Mouse (Mus musculus): ENCODE results near the gene Bdnf. TPM values are rescaled to one million over a fixed set of nuclear protein-coding genes. Genes with fewer than 3 reads are reported as not detected.

The Bdnf gene
- total and polyA plus RNA-seq, 3 experiments: 0.04 TPM; not detected in 2

DNA sequence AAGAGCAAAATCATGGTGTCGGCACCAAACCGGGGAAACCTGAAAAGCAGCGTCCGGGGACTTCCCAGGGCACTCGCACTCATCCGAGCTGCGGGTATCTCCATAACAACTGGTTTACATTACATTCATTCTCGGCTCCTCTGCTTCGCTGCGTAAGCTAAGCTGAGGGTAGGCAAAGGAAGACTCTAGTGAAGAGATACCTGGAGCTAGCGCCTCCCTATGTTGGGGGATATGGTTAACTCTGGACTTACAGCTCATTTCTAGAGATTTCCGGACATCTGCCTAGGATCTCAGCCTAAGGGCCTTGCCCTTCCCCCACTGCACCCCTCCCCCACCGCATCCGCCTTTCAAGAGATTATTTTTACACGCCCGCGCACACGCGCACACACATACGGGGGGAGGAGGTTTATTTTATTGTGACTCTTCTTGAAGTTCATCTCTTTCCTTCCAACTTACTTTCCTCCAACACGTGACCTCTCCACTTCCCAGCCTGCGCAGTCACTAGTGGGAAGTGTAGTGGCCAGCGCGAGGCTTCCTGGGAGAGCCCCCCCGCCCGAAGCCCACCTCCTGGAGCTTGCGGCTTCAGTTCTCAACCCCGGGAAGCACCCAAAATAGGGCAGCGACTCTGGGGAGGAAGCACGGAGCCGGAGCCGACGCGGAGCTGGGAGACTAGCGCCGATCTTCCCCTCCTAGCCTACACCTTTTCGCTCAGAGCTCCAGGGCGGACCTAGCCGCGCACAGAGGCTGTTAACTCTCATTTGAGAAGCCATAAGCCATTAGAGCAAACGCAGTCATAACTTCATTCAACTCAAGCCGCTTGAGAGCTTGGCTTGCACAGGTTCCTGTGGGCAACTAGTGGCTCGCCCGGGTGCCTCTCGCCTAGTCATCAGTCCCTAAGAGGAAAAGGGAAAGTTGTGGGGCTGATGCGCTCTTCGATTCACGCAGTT, 718 bp upstream of the Bdnf start:
- H3K9ac ChIP-seq (ENCODE audit: insufficient read depth, low read depth): no peak overlapping the region
- no peak overlapping the region for H3K4me3 ChIP-seq (replicated peaks in 1 of 3; ENCODE audit: low read depth in 2 of 3, low read length in 2 of 3, poor library complexity in 1 of 3)
- no peaks in the 10 kb centered on the region for H3K4me1 ChIP-seq (ENCODE audit: control insufficient read depth in 1 of 2, insufficient read depth in 2 of 2)
- H3K79me2 ChIP-seq (replicated peaks; ENCODE audit: control insufficient read depth, extremely low read depth, insufficient read depth, poor library complexity, severe bottlenecking): no peaks in the 10 kb centered on the region
- TF ChIP-seq E2F4 (IDR thresholded peaks at IDR 0.05; ENCODE audit: insufficient replicate concordance, low read depth, low read length) (no peak), CHD2 (IDR thresholded peaks at IDR 0.05; ENCODE audit: low read length) (no peak), MAFK (IDR thresholded peaks at IDR 0.05; ENCODE audit: insufficient replicate concordance, low read length) (no peak), UBTF (IDR thresholded peaks at IDR 0.05; ENCODE audit: low read depth, low read length) (no peak), MAZ (IDR thresholded peaks at IDR 0.05; ENCODE audit: low read depth, low read length) (no peak), ZKSCAN1 (IDR thresholded peaks at IDR 0.05; ENCODE audit: borderline replicate concordance, low read depth, low read length) (no peak), CHD1 (IDR thresholded peaks at IDR 0.05; ENCODE audit: low read depth, low read length) (no peak), RAD21 (IDR thresholded peaks at IDR 0.05; ENCODE audit: low read depth, low read length) (no peak), TBP (conservative IDR thresholded peaks at IDR 0.05; ENCODE audit: low read depth, low read length) (no peak), JUND (conservative IDR thresholded peaks at IDR 0.05; ENCODE audit: low read depth, low read length) (no peak), MEF2A (IDR thresholded peaks at IDR 0.05; ENCODE audit: borderline replicate concordance, low read depth, low read length) (no peak), BHLHE40 (IDR thresholded peaks at IDR 0.05; ENCODE audit: low read depth, low read length) (no peak), POLR2AphosphoS2 (IDR thresholded peaks at IDR 0.05; ENCODE audit: low read depth, low read length) (no peak), PAX5 (IDR thresholded peaks at IDR 0.05; ENCODE audit: low read length) (no peak), MXI1 (IDR thresholded peaks at IDR 0.05; ENCODE audit: low read depth, low read length) (no peak), KAT2A (IDR thresholded peaks at IDR 0.05; ENCODE audit: insufficient replicate concordance, low read length) (no peak)
- H3K27ac ChIP-seq (ENCODE audit: insufficient read depth, low read depth): no peak overlapping the region
- no peaks in the 10 kb centered on the region for H3K27me3 ChIP-seq (replicated peaks)
- no peaks in the 10 kb centered on the region for H3K9me3 ChIP-seq (replicated peaks; ENCODE audit: low read length)
- no peak overlapping the region for H3K4me2 ChIP-seq (ENCODE audit: insufficient read depth, low read depth, poor library complexity, severe bottlenecking)
- dilution Hi-C loops (cut with MboI; ENCODE audit: extremely low pct_ligation_motif_present, extremely low pct_unique_long_range_greater_than_20kb, low sequenced_read_pairs) (no loop called here), in situ Hi-C loops (cut with MboI; ENCODE audit: low pct_ligation_motif_present, low pct_unique_long_range_greater_than_20kb, low sequenced_read_pairs) (no loop called here)
- DNase-seq (ENCODE audit: extremely low read depth): no peak
- no peaks in the 10 kb centered on the region for H3K36me3 ChIP-seq (replicated peaks in 1 of 2; ENCODE audit: control insufficient read depth in 1 of 2, insufficient read depth in 1 of 2, low read length in 1 of 2)

DNA sequence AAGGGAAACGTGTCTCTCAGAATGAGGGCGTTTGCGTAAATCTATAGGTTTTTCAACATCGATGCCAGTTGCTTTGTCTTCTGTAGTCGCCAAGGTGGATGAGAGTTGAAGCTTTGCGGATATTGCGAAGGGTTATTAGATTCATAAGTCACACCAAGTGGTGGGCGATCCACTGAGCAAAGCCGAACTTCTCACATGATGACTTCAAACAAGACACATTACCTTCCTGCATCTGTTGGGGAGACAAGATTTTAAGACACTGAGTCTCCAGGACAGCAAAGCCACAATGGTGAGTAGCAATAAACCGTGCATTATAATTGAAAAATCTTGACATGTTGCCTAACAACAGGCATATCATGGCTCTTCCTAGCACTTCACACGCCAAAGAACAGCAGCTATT, 551 bp downstream of the Bdnf start:
- no peak overlapping the region for H3K4me3 ChIP-seq (replicated peaks in 1 of 3; ENCODE audit: low read depth in 2 of 3, low read length in 2 of 3, poor library complexity in 1 of 3)
- H3K27me3 ChIP-seq (replicated peaks): no peaks in the 10 kb centered on the region
- H3K4me2 ChIP-seq (ENCODE audit: insufficient read depth, low read depth, poor library complexity, severe bottlenecking): no peak overlapping the region
- dilution Hi-C loops (cut with MboI; ENCODE audit: extremely low pct_ligation_motif_present, extremely low pct_unique_long_range_greater_than_20kb, low sequenced_read_pairs) (no loop called here), in situ Hi-C loops (cut with MboI; ENCODE audit: low pct_ligation_motif_present, low pct_unique_long_range_greater_than_20kb, low sequenced_read_pairs) (loop anchor here (25.0 kb wide), 2 partner anchors 788 to 963 kb away; no protein-coding TSS in a partner anchor)
- H3K9me3 ChIP-seq (replicated peaks; ENCODE audit: low read length): no peaks in the 10 kb centered on the region
- no peak for DNase-seq (ENCODE audit: extremely low read depth)
- H3K9ac ChIP-seq (ENCODE audit: insufficient read depth, low read depth): no peak overlapping the region
- H3K79me2 ChIP-seq (replicated peaks; ENCODE audit: control insufficient read depth, extremely low read depth, insufficient read depth, poor library complexity, severe bottlenecking): no peaks in the 10 kb centered on the region
- no peaks in the 10 kb centered on the region for H3K4me1 ChIP-seq (ENCODE audit: control insufficient read depth in 1 of 2, insufficient read depth in 2 of 2)
- no peaks in the 10 kb centered on the region for H3K36me3 ChIP-seq (replicated peaks in 1 of 2; ENCODE audit: control insufficient read depth in 1 of 2, insufficient read depth in 1 of 2, low read length in 1 of 2)
- TF ChIP-seq POLR2AphosphoS2 (IDR thresholded peaks at IDR 0.05; ENCODE audit: low read depth, low read length): no peak
- TF ChIP-seq ETS1 (conservative IDR thresholded peaks at IDR 0.05; ENCODE audit: low read depth, low read length): no peak
- no peak for TF ChIP-seq MEF2A (IDR thresholded peaks at IDR 0.05; ENCODE audit: borderline replicate concordance, low read depth, low read length)
- TF ChIP-seq ZC3H11A (IDR thresholded peaks at IDR 0.05; ENCODE audit: low read depth, low read length): no peak
- no peak for TF ChIP-seq ELF1 (IDR thresholded peaks at IDR 0.05; ENCODE audit: low read depth, low read length)
- no peak for TF ChIP-seq USF2 (conservative IDR thresholded peaks at IDR 0.05; ENCODE audit: low read depth, low read length)
- TF ChIP-seq JUN (IDR thresholded peaks at IDR 0.05; ENCODE audit: insufficient read depth, low read depth, low read length): no peak
- no peak for TF ChIP-seq MAX (IDR thresholded peaks at IDR 0.05; ENCODE audit: low read length)
- no peak for TF ChIP-seq NRF1 (IDR thresholded peaks at IDR 0.05; ENCODE audit: low read depth, low read length)
- no peak for TF ChIP-seq CTCF (conservative IDR thresholded peaks at IDR 0.05 in 1 of 2, IDR thresholded peaks at IDR 0.05 in 1 of 2; ENCODE audit: low read depth in 2 of 2, low read length in 2 of 2)
- no peak for TF ChIP-seq ZNF384 (IDR thresholded peaks at IDR 0.05; ENCODE audit: low read depth, low read length)
- H3K27ac ChIP-seq (ENCODE audit: insufficient read depth, low read depth): no peak overlapping the region
